Mouse (Mus musculus) neural tube, embryonic 14.5 days (tissue): ENCODE results near the gene Ccdc88c. TPM values are rescaled to one million over a fixed set of nuclear protein-coding genes. Genes with fewer than 3 reads are reported as not detected.

Experiments
- ATAC-seq: fragments of 200-750 bp; cut with Nextera tagmentation; 2 replicates; pipeline ENCODE4 v1.8.0; 2017; ENCODE audit warnings: low read depth, mild to moderate bottlenecking, moderate TSS enrichment, moderate library complexity
- H3K27ac ChIP-seq: fragments of 300-500 bp; sonication (generic); 2 replicates; pipeline ENCODE4 v1.5.1; 2014; ENCODE audit warnings: low read depth, mild to moderate bottlenecking, control low read depth, low read length, moderate library complexity, mixed read lengths
- H3K27me3 ChIP-seq: fragments of 300-500 bp; sonication (generic); 2 replicates; pipeline ENCODE4 v1.6.1; 2014; ENCODE audit warnings: low read length; ENCODE audit not compliant: control insufficient read depth, insufficient read depth
- H3K36me3 ChIP-seq: fragments of 300-500 bp; sonication (generic); 2 replicates; pipeline ENCODE4 v1.6.1; 2014; ENCODE audit warnings: low read length, mixed read lengths; ENCODE audit not compliant: control insufficient read depth, insufficient read depth
- H3K4me1 ChIP-seq: fragments of 300-500 bp; sonication (generic); 2 replicates; pipeline ENCODE4 v1.6.1; 2014; ENCODE audit warnings: low read length; ENCODE audit not compliant: control insufficient read depth, insufficient read depth
- H3K4me2 ChIP-seq: fragments of 300-500 bp; sonication (generic); 2 replicates; pipeline ENCODE4 v1.6.1; 2014; ENCODE audit warnings: mild to moderate bottlenecking, low read depth, low read length, control low read depth
- H3K4me3 ChIP-seq: fragments of 300-500 bp; sonication (generic); 2 replicates; pipeline ENCODE4 v1.5.1; 2014; ENCODE audit warnings: low read depth, low read length, control low read depth, mixed read lengths
- H3K9ac ChIP-seq: fragments of 300-500 bp; sonication (generic); replicated peaks from 2 replicates; pipeline ENCODE4 v1.6.1; 2014; ENCODE audit warnings: low read depth, mild to moderate bottlenecking, control low read depth, low read length, mixed read lengths
- H3K9me3 ChIP-seq: fragments of 300-500 bp; sonication (generic); 2 replicates; pipeline ENCODE4 v1.6.1; 2016; ENCODE audit warnings: low read length; ENCODE audit not compliant: control insufficient read depth
- WGBS: fragments of 180-500 bp; shearing (Covaris S2); extraction: QIAGEN DNeasy Blood & Tissue Kit; methylation state at CpG from one replicate; pipeline ENCODE4 v1.1.7; 2014; 5-methylcytosine and 5-hydroxymethylcytosine counted together
- polyA plus RNA-seq: library from polyadenylated mRNA; unstranded; fragments of >200 nt; fragmentation: Nextera tagmentation; extraction: Ambion mirVana; gene quantifications from 2 replicates; pipeline ENCODE4 v1.2.1, GENCODE M21; 2014

Gene Ccdc88c
- polyA plus RNA-seq, 1 experiment from 2014 or later = 13.6 TPM

DNA sequence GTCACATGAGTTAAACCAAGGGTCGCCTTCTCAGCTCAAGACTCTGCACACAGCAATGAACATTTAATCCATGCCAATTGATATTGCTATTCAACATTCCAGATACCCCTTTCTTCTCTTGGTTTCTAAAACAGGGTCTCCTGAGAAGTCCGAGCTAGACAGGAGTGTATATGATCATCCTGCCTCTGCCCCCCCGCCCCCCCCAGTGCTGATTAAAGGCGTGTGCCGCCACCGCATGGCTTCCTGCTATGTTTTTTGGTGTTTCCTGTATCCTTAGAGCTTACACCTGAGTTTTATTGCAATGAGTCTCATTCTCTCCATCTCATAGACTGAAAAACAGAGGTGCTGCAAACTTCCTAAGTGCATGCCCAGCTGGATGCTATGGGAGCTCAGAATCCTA is 127.5 kb downstream of the Ccdc88c start:
- Histone ChIP-seq H3K27me3 (peaks cover 11% of the 10 kb centered on the region), H3K36me3 (no peaks in the 10 kb centered on the region), H3K4me3 (no peak overlapping the region), H3K4me1 (peaks cover 6% of the 10 kb centered on the region; the same call in 1 of the 2 replicates), H3K4me2 (no peak overlapping the region), H3K27ac (no peak overlapping the region), H3K9ac (no peak overlapping the region), H3K9me3 (no peaks in the 10 kb centered on the region)
- ATAC-seq = no peak
- WGBS = 85% methylated on average over 6 of the region's 6 CpGs

DNA sequence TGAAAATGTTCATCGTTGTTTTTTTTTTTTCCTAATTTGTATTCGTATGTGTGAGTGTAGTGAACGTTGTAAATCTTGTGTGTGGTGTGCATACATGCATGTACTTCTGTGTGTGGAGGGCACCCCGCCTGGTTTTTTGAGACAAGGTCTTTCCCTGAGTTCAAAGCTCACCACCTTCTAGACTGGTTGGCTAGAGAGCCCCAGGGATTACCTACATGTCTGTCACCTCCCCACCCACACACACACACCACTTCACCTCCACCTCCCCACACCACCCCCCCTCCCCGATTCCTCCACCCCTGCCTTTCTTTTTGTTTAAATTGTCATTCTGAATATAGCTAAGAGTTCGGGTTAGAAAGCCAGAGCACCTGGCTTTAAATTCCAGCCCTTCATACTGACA is 128.0 kb downstream of the Ccdc88c start:
- peaks cover 11% of the 10 kb centered on the region for H3K27me3 ChIP-seq
- WGBS = 78% methylated on average over 6 of the region's 6 CpGs
- no peaks in the 10 kb centered on the region for H3K36me3 ChIP-seq
- H3K4me3 ChIP-seq = no peak overlapping the region
- H3K9ac ChIP-seq = no peak overlapping the region
- H3K4me1 ChIP-seq = peaks cover 6% of the 10 kb centered on the region; the same call in 1 of the 2 replicates
- no peak overlapping the region for H3K4me2 ChIP-seq
- no peak overlapping the region for H3K27ac ChIP-seq
- no peaks in the 10 kb centered on the region for H3K9me3 ChIP-seq
- ATAC-seq = no peak

DNA sequence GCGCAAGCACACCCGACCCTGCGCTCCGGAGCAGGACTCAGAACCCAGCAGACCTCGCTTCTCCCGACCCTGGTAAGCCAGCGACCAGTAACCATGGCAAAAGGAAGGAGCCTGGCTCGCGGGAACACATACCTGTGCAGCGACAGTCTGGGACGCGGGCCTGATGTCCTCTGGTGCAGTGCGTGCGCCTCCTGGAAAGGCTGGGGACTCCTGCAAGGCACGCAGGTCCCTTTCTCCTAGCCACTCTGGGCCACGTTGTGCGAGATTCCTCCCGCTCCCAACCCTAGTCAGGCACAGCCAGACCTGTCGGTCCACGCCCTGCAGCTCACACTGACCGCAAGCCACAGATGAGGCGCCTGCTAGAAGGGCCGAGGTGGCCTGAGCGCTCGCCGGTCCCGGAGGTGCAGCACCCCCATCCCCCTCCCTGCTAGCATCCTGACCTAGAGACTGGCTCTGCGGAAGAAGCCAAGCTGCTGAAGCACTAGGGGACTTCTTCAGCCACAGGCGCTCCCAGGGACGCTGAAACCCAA is 129.7 kb downstream of the Ccdc88c start:
- Histone ChIP-seq H3K4me1 (peaks cover 6% of the 10 kb centered on the region; the same call in 1 of the 2 replicates), H3K27ac (peak overlapping the region; percentile 28; the same call in 1 of the 2 replicates), H3K9ac (peak overlapping the region; percentile 54), H3K4me3 (peak overlapping the region; percentile 33), H3K4me2 (peak overlapping the region; percentile 61), H3K36me3 (no peaks in the 10 kb centered on the region), H3K9me3 (no peaks in the 10 kb centered on the region), H3K27me3 (peaks cover 11% of the 10 kb centered on the region)
- WGBS = under 1% methylated on average over 30 of the region's 30 CpGs
- ATAC-seq = peak; percentile 63; the same call in 1 of the 2 replicates

DNA sequence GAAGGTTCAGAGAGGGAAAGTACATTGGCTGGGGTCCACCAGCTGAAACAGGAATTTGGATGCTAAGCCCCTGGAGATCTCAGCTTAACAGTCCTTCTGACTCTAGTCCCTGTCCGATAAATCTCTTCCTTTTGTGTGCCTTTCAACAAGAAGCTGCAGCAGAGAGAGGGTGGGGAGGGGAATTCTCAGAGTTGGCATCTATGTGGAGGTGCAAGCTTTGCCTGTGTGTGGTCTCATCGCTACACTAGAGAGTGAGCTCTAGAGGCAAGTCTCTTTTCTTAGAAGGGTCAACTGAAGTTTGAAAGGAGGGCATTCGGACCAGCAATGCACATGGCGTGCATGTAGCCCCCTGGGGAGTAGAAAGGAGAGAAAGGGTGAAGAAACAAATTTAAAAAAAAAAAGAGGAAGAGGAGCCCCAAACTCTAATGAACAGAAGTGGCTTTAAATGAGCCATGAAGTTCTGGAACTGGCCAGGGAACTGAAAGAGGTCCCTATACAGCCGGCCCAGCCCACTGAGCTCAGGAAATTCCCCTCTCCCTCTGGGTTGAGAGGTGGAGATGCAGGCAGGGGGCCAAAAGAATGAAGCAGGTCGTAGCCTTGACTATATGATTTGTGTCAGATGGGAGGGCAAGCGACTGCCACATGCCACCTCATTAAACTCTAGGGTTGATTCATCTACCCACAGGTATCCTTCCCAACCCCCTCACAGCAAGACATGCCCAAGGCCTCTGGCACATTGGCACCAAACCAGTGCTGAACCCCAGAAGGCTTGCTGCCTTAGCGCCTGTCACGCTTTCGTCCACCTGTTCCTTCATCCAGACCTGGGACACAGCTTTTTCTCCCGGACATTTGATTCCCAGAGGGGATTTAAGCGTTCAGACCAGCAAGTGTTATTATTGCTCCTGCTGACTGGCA is 130.9 kb downstream of the Ccdc88c start:
- Histone ChIP-seq H3K36me3 (no peaks in the 10 kb centered on the region), H3K27ac (no peak overlapping the region), H3K9ac (no peak overlapping the region), H3K4me3 (peak overlapping the region; percentile 33; the same call in 1 of the 2 replicates), H3K9me3 (no peaks in the 10 kb centered on the region), H3K4me2 (peak overlapping the region; percentile 61), H3K4me1 (peaks cover 6% of the 10 kb centered on the region; the same call in 1 of the 2 replicates), H3K27me3 (peaks cover 11% of the 10 kb centered on the region)
- no peak for ATAC-seq
- 11% methylated on average over 12 of the region's 12 CpGs for WGBS

DNA sequence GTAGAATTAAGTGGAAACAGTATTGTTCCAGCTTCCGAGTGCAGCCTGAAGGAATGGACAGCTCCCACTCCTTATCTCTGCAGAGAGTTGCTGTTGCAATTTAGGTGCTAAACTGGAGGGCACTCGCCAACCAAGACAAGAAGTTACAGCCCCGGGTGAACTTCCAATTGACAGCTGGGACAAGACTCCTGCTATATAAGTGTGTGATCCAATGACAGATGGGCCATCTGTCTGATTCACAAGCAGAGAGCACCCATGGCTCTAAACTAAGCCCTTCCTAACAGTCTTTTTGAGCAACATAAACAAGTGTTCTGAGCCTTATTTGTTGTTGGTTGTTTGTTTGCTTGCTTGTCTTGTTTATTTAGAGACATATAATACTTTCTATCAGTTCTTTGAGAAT is 132.2 kb downstream of the Ccdc88c start:
- 39% methylated on average over 3 of the region's 3 CpGs for WGBS
- Histone ChIP-seq H3K27ac (no peak overlapping the region), H3K36me3 (no peaks in the 10 kb centered on the region), H3K27me3 (peaks cover 11% of the 10 kb centered on the region), H3K4me1 (peaks cover 6% of the 10 kb centered on the region; the same call in 1 of the 2 replicates), H3K9me3 (no peaks in the 10 kb centered on the region), H3K4me3 (no peak overlapping the region), H3K4me2 (no peak overlapping the region), H3K9ac (no peak overlapping the region)
- ATAC-seq = no peak

DNA sequence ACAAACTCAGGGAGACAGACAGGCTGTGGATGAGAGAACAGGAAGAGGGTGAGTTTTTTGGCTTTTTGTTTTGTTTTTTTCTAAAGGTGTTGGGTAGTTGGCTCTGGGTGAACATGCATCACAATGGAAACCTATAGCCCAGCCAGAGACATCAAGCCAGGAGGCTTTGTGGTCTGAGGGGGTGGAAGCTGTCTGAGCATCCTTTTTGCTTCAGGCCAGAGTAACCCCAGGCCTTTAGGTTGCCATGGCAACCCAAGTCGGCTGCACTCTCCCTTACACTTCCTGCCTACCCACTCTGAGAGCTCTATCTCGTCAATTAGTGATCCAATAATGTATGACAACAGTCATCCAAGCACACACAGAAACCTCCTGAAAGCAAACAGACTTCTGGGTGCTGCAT is 133.4 kb downstream of the Ccdc88c start:
- peak; percentile 26; the same call in 1 of the 2 replicates for ATAC-seq
- H3K36me3 ChIP-seq = no peaks in the 10 kb centered on the region
- H3K4me1 ChIP-seq = peaks cover 6% of the 10 kb centered on the region; the same call in 1 of the 2 replicates
- 4% methylated on average over 2 of the region's 2 CpGs for WGBS
- no peak overlapping the region for H3K27ac ChIP-seq
- peaks cover 11% of the 10 kb centered on the region for H3K27me3 ChIP-seq
- no peak overlapping the region for H3K4me2 ChIP-seq
- no peak overlapping the region for H3K9ac ChIP-seq
- H3K9me3 ChIP-seq = no peaks in the 10 kb centered on the region
- H3K4me3 ChIP-seq = no peak overlapping the region

DNA sequence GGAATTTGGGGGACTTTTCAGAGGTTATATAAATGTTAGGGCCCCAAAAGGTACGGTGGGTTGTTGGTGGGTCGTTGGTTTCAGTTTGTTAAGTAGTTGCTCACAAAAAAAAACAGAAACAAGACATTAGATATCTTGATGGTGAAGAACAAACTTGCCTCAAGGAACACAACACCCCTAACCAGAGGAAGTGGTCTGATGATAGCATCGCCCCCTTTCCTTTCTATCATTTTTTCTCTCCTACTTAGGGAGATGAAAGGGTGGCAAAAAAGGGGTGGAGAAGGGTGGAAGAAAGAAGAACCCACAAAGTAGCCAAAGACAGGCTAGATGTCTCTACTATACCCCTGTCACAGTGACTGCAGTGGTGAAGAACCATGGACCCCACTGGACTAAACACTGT is 138.3 kb downstream of the Ccdc88c start:
- no peak for ATAC-seq
- Histone ChIP-seq H3K27ac (no peak overlapping the region), H3K9ac (no peak overlapping the region), H3K36me3 (no peaks in the 10 kb centered on the region), H3K27me3 (no peaks in the 10 kb centered on the region), H3K4me1 (no peaks in the 10 kb centered on the region), H3K4me3 (no peak overlapping the region), H3K4me2 (no peak overlapping the region), H3K9me3 (no peaks in the 10 kb centered on the region)
- WGBS = 95% methylated on average over 3 of the region's 3 CpGs

DNA sequence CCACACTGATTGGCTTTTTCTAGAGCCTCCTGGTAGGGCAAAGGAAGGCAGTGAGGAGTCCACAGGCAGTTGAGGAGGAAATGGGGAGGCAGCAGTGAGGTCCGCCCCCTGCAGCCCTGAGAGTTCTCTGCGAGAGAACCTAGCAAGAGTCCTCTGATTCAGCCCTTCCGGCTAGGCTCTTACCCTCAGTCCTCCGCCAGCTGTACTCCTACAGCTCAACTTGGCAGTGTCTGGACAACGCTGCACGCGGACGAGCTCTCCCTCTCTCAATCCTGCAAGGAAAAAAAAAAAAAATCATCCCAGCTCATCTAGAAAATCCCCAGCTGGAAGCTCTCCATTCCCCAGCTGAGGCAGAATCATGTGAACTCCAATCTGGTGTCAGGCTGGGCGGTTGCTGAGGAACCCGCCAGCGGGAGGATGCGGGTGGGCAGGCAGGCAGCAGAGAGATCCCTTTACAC is 141.0 kb downstream of the Ccdc88c start:
- Histone ChIP-seq H3K4me2 (no peak overlapping the region), H3K9me3 (no peaks in the 10 kb centered on the region), H3K27ac (no peak overlapping the region), H3K4me1 (no peaks in the 10 kb centered on the region), H3K36me3 (no peaks in the 10 kb centered on the region), H3K9ac (no peak overlapping the region), H3K27me3 (no peaks in the 10 kb centered on the region), H3K4me3 (no peak overlapping the region)
- WGBS = 49% methylated on average over 12 of the region's 12 CpGs
- no peak for ATAC-seq

DNA sequence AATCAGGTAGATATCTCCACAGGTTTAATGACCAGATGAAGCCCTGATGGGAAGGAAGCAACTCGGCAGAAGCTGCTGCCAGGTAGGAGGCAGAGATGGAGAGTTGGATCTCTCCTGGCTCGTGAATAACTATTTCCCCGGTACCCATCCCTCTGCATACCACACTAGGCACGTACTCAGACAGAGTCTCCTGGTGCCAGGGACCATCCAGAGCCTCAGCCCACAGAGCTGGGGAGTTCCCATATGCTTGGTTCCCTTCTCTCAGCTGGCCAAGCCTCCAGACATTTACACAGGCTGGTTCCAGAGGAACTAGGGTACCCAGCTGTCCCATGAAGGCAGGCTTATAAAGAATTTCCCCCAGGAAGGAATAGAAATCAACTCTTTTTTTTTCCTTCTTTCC is 142.0 kb downstream of the Ccdc88c start:
- Histone ChIP-seq H3K36me3 (no peaks in the 10 kb centered on the region), H3K27me3 (no peaks in the 10 kb centered on the region), H3K27ac (no peak overlapping the region), H3K4me3 (no peak overlapping the region), H3K4me1 (no peaks in the 10 kb centered on the region), H3K9ac (no peak overlapping the region), H3K9me3 (no peaks in the 10 kb centered on the region), H3K4me2 (no peak overlapping the region)
- 89% methylated on average over 4 of the region's 4 CpGs for WGBS
- ATAC-seq = no peak
